Mouse (Mus musculus) MEL (cell line): ENCODE data around the gene Tmem30b. TPM values are rescaled to one million over a fixed set of nuclear protein-coding genes. Genes with fewer than 3 reads are reported as not detected.

Experiments used
- DNase-seq: peaks from one replicate; pipeline ENCODE4 v3.0.0; 2011; ENCODE audit warnings: low read depth, low spot score
- H3K27ac ChIP-seq: 2 replicates; pipeline ENCODE4 v1.5.1; 2012; ENCODE audit warnings: low read depth, mild to moderate bottlenecking, control low read depth, low read length, moderate library complexity; ENCODE audit not compliant: control insufficient read depth
- H3K27me3 ChIP-seq, 2 experiments: fragments of 150-350 bp in 1 of 2; sonication (generic) in 1 of 2; 2 replicates each; pipeline ENCODE4 v1.6.1; 2012; ENCODE audit warnings: low read length in 2 of 2, mild to moderate bottlenecking in 2 of 2, improper control_type of control experiment in 1 of 2, moderate library complexity in 1 of 2; ENCODE audit not compliant: insufficient read depth in 2 of 2, control insufficient read depth in 1 of 2
- H3K36me3 ChIP-seq, 2 experiments: 2 replicates each; pipeline ENCODE4 v1.6.1; 2012 to 2014; ENCODE audit warnings: low read length in 2 of 2, improper control_type of control experiment in 1 of 2, inconsistent platforms in 1 of 2, mild to moderate bottlenecking in 1 of 2; ENCODE audit not compliant: insufficient read depth in 2 of 2, control insufficient read depth in 1 of 2
- H3K4me1 ChIP-seq, 2 experiments: fragments of 150-350 bp in 1 of 2; sonication (generic) in 1 of 2; 2 replicates each; pipeline ENCODE4 v1.6.1; 2012; ENCODE audit warnings: low read length in 2 of 2, improper control_type of control experiment in 1 of 2, mild to moderate bottlenecking in 1 of 2; ENCODE audit not compliant: insufficient read depth in 2 of 2, control insufficient read depth in 1 of 2
- H3K4me3 ChIP-seq, 2 experiments: fragments of 150-350 bp in 1 of 2; sonication (generic) in 1 of 2; 2 replicates each; pipeline ENCODE4 v1.5.1; 2012; ENCODE audit warnings: low read depth in 2 of 2, low read length in 2 of 2, mild to moderate bottlenecking in 2 of 2, moderate library complexity in 2 of 2, control low read depth in 1 of 2, improper control_type of control experiment in 1 of 2; ENCODE audit not compliant: control insufficient read depth in 1 of 2, insufficient read depth in 1 of 2
- H3K79me2 ChIP-seq: 2 replicates; pipeline ENCODE4 v1.6.1; 2012; ENCODE audit warnings: mild to moderate bottlenecking, low read length, moderate library complexity; ENCODE audit not compliant: control insufficient read depth, poor library complexity, insufficient read depth
- H3K9ac ChIP-seq: 2 replicates; pipeline ENCODE4 v1.6.1; 2012; ENCODE audit warnings: low read depth, mild to moderate bottlenecking, control low read depth, low read length, moderate library complexity; ENCODE audit not compliant: control insufficient read depth, poor library complexity, severe bottlenecking
- H3K9me3 ChIP-seq: fragments of 150-350 bp; sonication (generic); replicated peaks from 2 replicates; pipeline ENCODE4 v1.6.1; 2012; ENCODE audit warnings: mild to moderate bottlenecking, low read length, improper control_type of control experiment, moderate library complexity; ENCODE audit not compliant: insufficient read depth
- CHD1 ChIP-seq: IDR thresholded peaks from 2 replicates; pipeline ENCODE4 v1.6.1; 2012; ENCODE audit warnings: low read depth, mild to moderate bottlenecking, inconsistent platforms, low read length, improper control_type of control experiment
- CHD2 ChIP-seq: IDR thresholded peaks from 2 replicates; pipeline ENCODE4 v1.6.1; 2011; ENCODE audit warnings: low read length, improper control_type of control experiment
- CTCF ChIP-seq, 3 experiments: IDR thresholded peaks in 2 of 3; conservative IDR thresholded peaks in 1 of 3; 2 replicates each; pipeline ENCODE4 v1.5.1; 2011 to 2012; ENCODE audit warnings: low read length in 3 of 3, low read depth in 2 of 3, mild to moderate bottlenecking in 2 of 3, improper control_type of control experiment in 1 of 3, inconsistent platforms in 1 of 3, mixed read lengths in 1 of 3, moderate library complexity in 1 of 3; ENCODE audit not compliant: control insufficient read depth in 1 of 3, insufficient read depth in 1 of 3, poor library complexity in 1 of 3, severe bottlenecking in 1 of 3
- E2F4 ChIP-seq: IDR thresholded peaks from 2 replicates; pipeline ENCODE4 v1.6.1; 2011; ENCODE audit warnings: low read depth, low read length, improper control_type of control experiment, borderline replicate concordance
- ELF1 ChIP-seq: IDR thresholded peaks from 2 replicates; pipeline ENCODE4 v1.6.1; 2014; ENCODE audit warnings: low read depth, mild to moderate bottlenecking, inconsistent platforms, low read length, improper control_type of control experiment, moderate library complexity
- EP300 ChIP-seq, 2 experiments: IDR thresholded peaks; 2 replicates each; pipeline ENCODE4 v1.6.1; 2011; ENCODE audit warnings: improper control_type of control experiment in 2 of 2, low read length in 2 of 2, low read depth in 1 of 2, mild to moderate bottlenecking in 1 of 2
- GABPA ChIP-seq: IDR thresholded peaks from 2 replicates; pipeline ENCODE4 v1.6.1; 2012; ENCODE audit warnings: low read depth, mild to moderate bottlenecking, inconsistent platforms, low read length, improper control_type of control experiment, moderate library complexity
- GATA1 ChIP-seq: IDR thresholded peaks from 2 replicates; pipeline ENCODE4 v1.6.1; 2011; ENCODE audit warnings: low read depth, low read length, improper control_type of control experiment
- HCFC1 ChIP-seq: IDR thresholded peaks from 2 replicates; pipeline ENCODE4 v1.6.1; 2012; ENCODE audit warnings: low read depth, mild to moderate bottlenecking, inconsistent platforms, low read length, improper control_type of control experiment, moderate library complexity
- JUND ChIP-seq: IDR thresholded peaks from 2 replicates; pipeline ENCODE4 v1.6.1; 2011; ENCODE audit warnings: low read depth, mild to moderate bottlenecking, improper control_type of control experiment, low read length
- KAT2A ChIP-seq: conservative IDR thresholded peaks from 2 replicates; pipeline ENCODE4 v1.6.1; 2012; ENCODE audit warnings: low read depth, low read length, improper control_type of control experiment, inconsistent platforms
- MAFK ChIP-seq: IDR thresholded peaks from 2 replicates; pipeline ENCODE4 v1.6.1; 2011; ENCODE audit warnings: low read depth, mild to moderate bottlenecking, low read length, improper control_type of control experiment, borderline replicate concordance
- MAX ChIP-seq: IDR thresholded peaks from 2 replicates; pipeline ENCODE4 v1.6.1; 2011; ENCODE audit warnings: low read length, improper control_type of control experiment
- MEF2A ChIP-seq: IDR thresholded peaks from 2 replicates; pipeline ENCODE4 v1.6.1; 2014; ENCODE audit warnings: low read depth, mild to moderate bottlenecking, inconsistent platforms, low read length, improper control_type of control experiment; ENCODE audit not compliant: poor library complexity, insufficient replicate concordance, severe bottlenecking; ENCODE audit errors: extremely low read depth
- MXI1 ChIP-seq: IDR thresholded peaks from 2 replicates; pipeline ENCODE4 v1.6.1; 2011; ENCODE audit warnings: mild to moderate bottlenecking, low read depth, low read length, improper control_type of control experiment
- MYB ChIP-seq: IDR thresholded peaks from 2 replicates; pipeline ENCODE4 v1.6.1; 2011; ENCODE audit warnings: mild to moderate bottlenecking, low read depth, low read length, improper control_type of control experiment
- MYC ChIP-seq: IDR thresholded peaks from 2 replicates; pipeline ENCODE4 v1.6.1; 2011; ENCODE audit warnings: low read depth, mild to moderate bottlenecking, low read length, improper control_type of control experiment, moderate library complexity
- NRF1 ChIP-seq: IDR thresholded peaks from 2 replicates; pipeline ENCODE4 v1.6.1; 2014; ENCODE audit warnings: low read depth, mild to moderate bottlenecking, inconsistent platforms, low read length, improper control_type of control experiment, moderate library complexity; ENCODE audit not compliant: poor library complexity, insufficient read depth, severe bottlenecking
- POLR2A ChIP-seq, 2 experiments: IDR thresholded peaks; 2 replicates each; pipeline ENCODE4 v1.6.1; 2011 to 2012; ENCODE audit warnings: low read length in 2 of 2, mild to moderate bottlenecking in 2 of 2, control low read depth in 1 of 2, improper control_type of control experiment in 1 of 2, low read depth in 1 of 2, moderate library complexity in 1 of 2; ENCODE audit not compliant: control insufficient read depth in 1 of 2, insufficient read depth in 1 of 2, poor library complexity in 1 of 2
- POLR2AphosphoS5 ChIP-seq: IDR thresholded peaks from 2 replicates; pipeline ENCODE4 v1.6.1; 2012; ENCODE audit warnings: low read depth, borderline replicate concordance, mild to moderate bottlenecking, inconsistent platforms, low read length, moderate library complexity, mixed read lengths
- RAD21 ChIP-seq: IDR thresholded peaks from 2 replicates; pipeline ENCODE4 v1.6.1; 2011; ENCODE audit warnings: mild to moderate bottlenecking, low read depth, low read length, improper control_type of control experiment
- RCOR1 ChIP-seq: IDR thresholded peaks from 2 replicates; pipeline ENCODE4 v1.6.1; 2012; ENCODE audit warnings: low read depth, mild to moderate bottlenecking, inconsistent platforms, low read length, improper control_type of control experiment
- SMC3 ChIP-seq: IDR thresholded peaks from 2 replicates; pipeline ENCODE4 v1.6.1; 2011; ENCODE audit warnings: low read depth, low read length, improper control_type of control experiment
- TCF12 ChIP-seq: IDR thresholded peaks from 2 replicates; pipeline ENCODE4 v1.6.1; 2014; ENCODE audit warnings: low read depth, mild to moderate bottlenecking, inconsistent platforms, low read length, improper control_type of control experiment, moderate library complexity
- USF1 ChIP-seq: IDR thresholded peaks from 2 replicates; pipeline ENCODE4 v1.6.1; 2014; ENCODE audit warnings: low read depth, mild to moderate bottlenecking, inconsistent platforms, low read length, improper control_type of control experiment, moderate library complexity
- ZC3H11A ChIP-seq: IDR thresholded peaks from 2 replicates; pipeline ENCODE4 v1.6.1; 2012; ENCODE audit warnings: low read depth, mild to moderate bottlenecking, inconsistent platforms, low read length, improper control_type of control experiment
- ZKSCAN1 ChIP-seq: IDR thresholded peaks from 2 replicates; pipeline ENCODE4 v1.6.1; 2012; ENCODE audit warnings: low read depth, mild to moderate bottlenecking, inconsistent platforms, low read length, improper control_type of control experiment, moderate library complexity
- ZMIZ1 ChIP-seq: IDR thresholded peaks from 2 replicates; pipeline ENCODE4 v1.6.1; 2012; ENCODE audit warnings: low read depth, mild to moderate bottlenecking, inconsistent platforms, low read length, improper control_type of control experiment, moderate library complexity
- ZNF384 ChIP-seq: IDR thresholded peaks from 2 replicates; pipeline ENCODE4 v1.6.1; 2012; ENCODE audit warnings: low read depth, mild to moderate bottlenecking, inconsistent platforms, low read length, improper control_type of control experiment
- polyA plus RNA-seq, 2 experiments: library from polyadenylated mRNA; stranded (reverse) in 1 of 2; unstranded in 1 of 2; fragments of >175 nt in 1 of 2; fragments of >200 nt in 1 of 2; gene quantifications; 2 replicates each; pipeline versions ENCODE4 v1.2.1 to v1.2.4; 2012; ENCODE audit warnings: low replicate concordance in 2 of 2, low read depth in 1 of 2; ENCODE audit not compliant: insufficient read length in 2 of 2, insufficient read depth in 1 of 2, missing spikeins in 1 of 2
- total RNA-seq: library from RNA; depleted of rRNA; stranded (reverse); fragments of 300-350 nt; gene quantifications from 2 replicates; pipeline ENCODE4 v1.2.3, GENCODE M21; 2012

Gene Tmem30b
- total and polyA plus RNA-seq, 3 experiments: not detected

DNA sequence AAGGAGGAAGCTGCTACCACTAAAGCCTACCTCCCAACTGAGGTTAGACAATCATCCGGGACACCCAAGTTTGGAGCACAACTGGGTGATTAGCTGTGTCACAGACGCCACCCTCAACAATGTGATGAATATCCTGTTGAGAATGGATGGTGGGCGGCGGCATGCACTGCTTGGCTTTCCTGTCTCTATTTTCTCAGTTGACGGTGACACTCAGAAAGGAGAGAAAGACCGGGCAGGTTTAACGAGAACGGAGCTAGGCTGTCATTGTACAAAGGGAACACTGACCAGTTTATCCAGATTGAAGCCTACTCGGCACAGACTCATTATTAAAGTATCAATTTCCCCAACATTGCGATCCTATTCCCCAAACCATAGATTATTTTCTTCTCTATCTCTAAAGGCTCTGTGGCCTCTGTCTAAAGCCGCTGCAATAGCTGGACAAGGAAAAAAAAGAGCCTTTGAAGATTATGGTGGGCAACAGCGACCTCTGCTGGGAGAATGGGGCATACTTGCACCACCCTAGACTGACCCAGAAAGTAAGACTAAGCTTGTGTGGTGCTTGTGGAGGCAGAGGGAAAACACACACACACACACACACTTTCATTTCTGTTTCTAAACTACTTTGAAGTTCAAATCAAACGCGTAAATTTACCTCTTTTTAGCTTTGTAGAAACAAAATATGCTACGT lies 29.0 kb downstream of the Tmem30b start:
- TF ChIP-seq SMC3 (peak; percentile 80), JUND (no peak), RAD21 (peak; percentile 84), MEF2A (no peak), ZMIZ1 (no peak), MYC (no peak), GABPA (no peak), USF1 (no peak), ZC3H11A (peak; percentile 74), NRF1 (no peak), POLR2A (IDR thresholded peaks at IDR 0.05; ENCODE audit: control insufficient read depth in 1 of 2, insufficient read depth in 1 of 2, low read depth in 1 of 2, low read length in 2 of 2, poor library complexity in 1 of 2) (no peak), ZNF384 (peak; percentile 86), TCF12 (no peak), HCFC1 (no peak), KAT2A (no peak), MXI1 (no peak), MAX (no peak), POLR2AphosphoS5 (no peak), CTCF (IDR thresholded peaks at IDR 0.05 in 2 of 3, conservative IDR thresholded peaks at IDR 0.05 in 1 of 3; ENCODE audit: control insufficient read depth in 1 of 3, insufficient read depth in 1 of 3, low read depth in 2 of 3, low read length in 3 of 3, poor library complexity in 1 of 3, severe bottlenecking in 1 of 3) (peak; percentile 80 to 83 (median 81)), ELF1 (no peak), GATA1 (no peak), MYB (no peak), CHD1 (no peak), MAFK (no peak), ZKSCAN1 (no peak), E2F4 (no peak), RCOR1 (no peak), CHD2 (no peak), EP300 (IDR thresholded peaks at IDR 0.05; ENCODE audit: low read depth in 1 of 2, low read length in 2 of 2) (no peak)
- DNase-seq: peak; percentile 61
- Histone ChIP-seq H3K9ac (no peak overlapping the region), H3K79me2 (no peaks in the 10 kb centered on the region), H3K36me3 (no peaks in the 10 kb centered on the region), H3K4me3 (no peak overlapping the region), H3K9me3 (no peaks in the 10 kb centered on the region), H3K27me3 (no peaks in the 10 kb centered on the region), H3K27ac (no peak overlapping the region), H3K4me1 (no peaks in the 10 kb centered on the region)
